Mouse (Mus musculus): Measurements from ENCODE around the gene Zmynd8.

- TF ChIP-seq CTCF (IDR thresholded peaks at IDR 0.05; ENCODE audit: control insufficient read depth, insufficient read depth, insufficient read length) (no peak), MYOG (IDR thresholded peaks at IDR 0.05; ENCODE audit: control insufficient read depth, extremely low read depth, insufficient read length) (no peak), FOSL1 (IDR thresholded peaks at IDR 0.05; ENCODE audit: insufficient read depth, low read length, poor library complexity, severe bottlenecking) (no peak), USF1 (IDR thresholded peaks at IDR 0.05; ENCODE audit: low read depth) (no peak), CEBPB (IDR thresholded peaks at IDR 0.05; ENCODE audit: low read depth) (no peak), MYOD1 (IDR thresholded peaks at IDR 0.05; ENCODE audit: control insufficient read depth, insufficient read length, low read depth) (no peak), MAX (IDR thresholded peaks at IDR 0.05) (no peak)
Observed at GRCm38 (mm10) chr2:165881220-165881584, 17.6 kb downstream of the Zmynd8 start.
